Mouse (Mus musculus): ENCODE results near the gene Slc4a4. TPM values are rescaled to one million over a fixed set of nuclear protein-coding genes. Genes with fewer than 3 reads are reported as not detected.

Gene Slc4a4
- polyA plus RNA-seq, 1 experiment from 2014 or later = 6.2 TPM

DNA sequence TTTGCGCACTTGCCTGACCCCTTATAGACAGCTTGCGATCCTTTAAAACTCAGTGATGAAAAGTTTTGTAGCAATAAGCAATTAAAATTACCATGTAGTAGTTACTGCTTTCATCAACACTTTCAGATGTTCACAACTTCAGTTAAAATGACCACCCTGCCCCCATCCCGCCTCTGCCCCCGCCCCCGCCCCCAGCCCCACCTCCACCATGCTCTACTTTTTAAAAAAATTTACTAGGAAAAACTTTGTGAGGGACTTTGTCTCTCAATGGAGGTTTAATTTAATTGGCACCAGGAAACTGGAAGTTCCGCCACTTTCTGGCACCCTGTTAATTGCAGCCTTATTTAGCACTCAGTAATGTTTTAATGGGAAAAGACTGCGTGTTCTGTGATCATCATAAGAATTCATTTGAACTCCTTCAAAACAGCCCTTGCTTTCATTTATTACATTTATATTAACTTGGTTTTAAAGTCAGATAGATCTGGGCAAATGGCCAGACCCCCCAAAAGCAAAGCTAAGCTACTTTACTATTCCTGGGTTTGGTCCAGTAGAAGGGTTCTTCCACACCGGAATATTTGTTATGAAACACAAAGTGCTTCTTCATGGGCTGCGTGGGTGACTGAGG, 337.2 kb downstream of the Slc4a4 start:
- H3K4me2 ChIP-seq = no peak overlapping the region
- 74% methylated on average over 9 of the region's 9 CpGs for WGBS
- H3K4me1 ChIP-seq (replicated peaks) = no peaks in the 10 kb centered on the region
- H3K36me3 ChIP-seq = no peaks in the 10 kb centered on the region
- no peak overlapping the region for H3K27ac ChIP-seq (replicated peaks)
- no peak for ATAC-seq (ENCODE audit: low read depth)
- H3K9ac ChIP-seq = no peak overlapping the region
- H3K9me3 ChIP-seq = no peaks in the 10 kb centered on the region
- H3K27me3 ChIP-seq = no peaks in the 10 kb centered on the region
- no peak overlapping the region for H3K4me3 ChIP-seq

DNA sequence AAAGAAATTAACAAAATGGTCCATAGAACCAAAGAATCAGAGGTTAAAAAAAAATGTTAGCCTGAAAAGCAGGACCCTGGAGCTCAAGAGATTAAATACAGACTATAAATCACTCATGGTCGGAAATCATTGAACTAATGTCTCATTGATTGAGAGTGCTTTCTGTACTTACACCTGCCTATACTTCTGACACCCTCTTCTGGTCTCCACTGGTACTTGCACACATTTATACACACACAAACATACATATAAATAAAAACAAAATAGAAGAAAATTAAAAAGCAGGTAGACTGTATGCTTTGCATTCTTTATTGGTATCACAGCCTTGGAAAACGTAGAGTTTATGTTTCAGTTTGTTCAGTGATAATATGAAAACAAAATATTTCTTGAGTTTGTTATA, 341.3 kb downstream of the Slc4a4 start:
- Histone ChIP-seq H3K9ac (no peak overlapping the region), H3K27me3 (no peaks in the 10 kb centered on the region), H3K4me2 (no peak overlapping the region), H3K9me3 (no peaks in the 10 kb centered on the region), H3K4me3 (no peak overlapping the region), H3K36me3 (no peaks in the 10 kb centered on the region), H3K4me1 (replicated peaks) (no peaks in the 10 kb centered on the region), H3K27ac (replicated peaks) (no peak overlapping the region)
- ATAC-seq (ENCODE audit: low read depth) = no peak
- WGBS = 74% methylated on average over 2 of the region's 2 CpGs

DNA sequence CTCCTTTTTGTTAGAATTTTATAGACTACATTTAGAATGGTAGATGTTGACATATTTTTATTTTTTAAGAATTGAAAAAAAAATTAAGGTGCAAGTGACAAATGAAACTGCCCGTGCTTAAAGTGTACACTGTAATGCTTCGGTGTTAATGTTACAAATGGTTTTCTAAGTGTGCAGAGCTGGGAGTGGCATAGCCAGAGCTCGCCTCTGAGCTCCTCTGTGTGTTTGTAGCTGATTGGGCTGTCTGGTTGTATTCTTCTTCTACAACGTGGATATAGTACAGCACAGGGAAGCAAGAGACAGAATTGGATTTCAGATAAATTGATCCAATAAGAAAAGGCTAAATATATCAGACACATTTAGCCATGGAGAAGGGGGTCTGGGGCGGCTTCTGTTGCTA, 343.0 kb downstream of the Slc4a4 start:
- no peak overlapping the region for H3K4me3 ChIP-seq
- no peaks in the 10 kb centered on the region for H3K36me3 ChIP-seq
- H3K27ac ChIP-seq (replicated peaks) = no peak overlapping the region
- H3K4me1 ChIP-seq (replicated peaks) = no peaks in the 10 kb centered on the region
- ATAC-seq (ENCODE audit: low read depth) = no peak
- H3K4me2 ChIP-seq = no peak overlapping the region
- H3K27me3 ChIP-seq = no peaks in the 10 kb centered on the region
- no peak overlapping the region for H3K9ac ChIP-seq
- H3K9me3 ChIP-seq = no peaks in the 10 kb centered on the region
- 83% methylated on average over 5 of the region's 5 CpGs for WGBS

DNA sequence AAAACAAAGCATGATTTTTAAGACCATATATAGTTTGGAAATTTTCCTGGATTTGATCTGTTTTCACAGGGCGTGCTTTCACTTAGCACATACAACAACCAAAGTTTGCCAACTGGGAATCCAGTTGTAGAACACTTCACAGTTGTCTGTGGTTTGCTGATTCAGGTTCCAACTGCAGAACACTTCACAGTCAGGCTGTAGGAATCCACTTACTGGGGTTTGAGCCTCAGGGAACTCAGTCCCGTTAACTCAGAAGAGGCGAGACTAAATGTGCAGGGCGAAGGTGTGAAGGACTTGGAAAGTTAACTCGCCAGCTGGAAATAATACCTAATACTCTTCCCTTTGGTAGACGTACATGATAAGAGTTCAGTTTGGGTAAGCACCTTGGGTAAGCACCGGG, 345.7 kb downstream of the Slc4a4 start:
- WGBS = 89% methylated on average over 7 of the region's 7 CpGs
- H3K27me3 ChIP-seq = no peaks in the 10 kb centered on the region
- H3K4me1 ChIP-seq (replicated peaks) = no peaks in the 10 kb centered on the region
- no peak overlapping the region for H3K4me3 ChIP-seq
- no peak for ATAC-seq (ENCODE audit: low read depth)
- H3K4me2 ChIP-seq = no peak overlapping the region
- no peak overlapping the region for H3K27ac ChIP-seq (replicated peaks)
- H3K9me3 ChIP-seq = no peaks in the 10 kb centered on the region
- H3K36me3 ChIP-seq = no peaks in the 10 kb centered on the region
- H3K9ac ChIP-seq = no peak overlapping the region

DNA sequence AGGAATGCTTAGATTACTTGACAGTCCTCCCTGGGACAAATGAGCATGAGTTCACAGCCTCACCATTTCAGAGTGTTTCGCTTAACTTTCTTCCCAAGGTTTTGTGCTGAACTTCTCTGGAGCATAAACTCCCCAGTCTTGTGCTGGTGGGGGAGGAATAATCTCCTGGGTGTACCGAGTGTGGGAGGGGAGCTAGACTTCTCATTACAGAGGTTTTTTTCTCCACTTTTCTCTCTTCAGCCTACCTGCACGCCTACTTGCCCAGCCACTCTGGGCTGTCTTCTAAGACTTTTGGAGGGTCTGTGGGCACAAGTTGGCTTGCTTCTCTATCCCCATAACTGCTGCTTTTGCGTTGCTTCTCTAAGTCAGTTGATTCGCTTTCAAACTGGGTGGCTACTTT, 365.2 kb downstream of the Slc4a4 start:
- H3K4me3 ChIP-seq = no peak overlapping the region
- H3K27me3 ChIP-seq = no peaks in the 10 kb centered on the region
- no peak overlapping the region for H3K27ac ChIP-seq (replicated peaks)
- no peak overlapping the region for H3K4me2 ChIP-seq
- no peak for ATAC-seq (ENCODE audit: low read depth)
- H3K9me3 ChIP-seq = no peaks in the 10 kb centered on the region
- no peaks in the 10 kb centered on the region for H3K4me1 ChIP-seq (replicated peaks)
- H3K36me3 ChIP-seq = no peaks in the 10 kb centered on the region
- H3K9ac ChIP-seq = no peak overlapping the region
- WGBS = 89% methylated on average over 5 of the region's 5 CpGs

DNA sequence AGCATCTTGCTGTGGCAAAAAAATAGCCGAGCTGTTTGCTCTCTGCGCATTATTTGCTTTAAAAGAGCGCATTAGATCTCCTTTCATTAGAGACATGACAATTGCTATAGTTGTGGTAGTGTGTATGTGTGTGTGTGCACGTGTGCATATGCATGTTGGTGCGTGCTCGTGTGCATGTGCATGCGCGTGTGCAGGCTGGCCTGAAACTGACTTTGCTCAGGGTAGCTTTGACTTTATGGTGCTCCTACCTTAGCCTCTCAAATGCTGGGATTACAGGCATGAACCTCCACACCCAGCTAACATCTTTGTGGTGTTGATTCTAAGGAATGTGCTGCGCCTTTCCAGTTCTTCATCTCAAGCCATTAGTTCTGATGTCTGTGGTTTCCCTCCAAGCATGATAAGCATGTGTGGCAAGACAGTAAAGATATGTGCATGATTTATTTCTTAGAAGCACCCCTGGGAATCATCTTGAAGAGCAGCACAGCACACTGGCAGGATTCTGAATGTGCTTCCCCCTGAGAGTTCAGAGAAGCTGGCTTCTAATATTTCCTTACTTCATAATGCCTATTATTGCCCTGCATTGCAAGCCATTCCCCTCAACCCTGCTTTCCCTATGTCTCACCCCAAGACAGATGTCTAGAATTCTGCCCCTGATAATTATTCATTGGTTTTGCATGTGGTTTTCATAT, 373.3 kb downstream of the Slc4a4 start:
- H3K4me3 ChIP-seq = no peak overlapping the region
- peak overlapping the region; percentile 68 for H3K27ac ChIP-seq (replicated peaks)
- 87% methylated on average over 9 of the region's 9 CpGs for WGBS
- peak; percentile 80; the same call in 1 of the 2 replicates for ATAC-seq (ENCODE audit: low read depth)
- no peaks in the 10 kb centered on the region for H3K27me3 ChIP-seq
- no peak overlapping the region for H3K9ac ChIP-seq
- no peaks in the 10 kb centered on the region for H3K9me3 ChIP-seq
- H3K36me3 ChIP-seq = no peaks in the 10 kb centered on the region
- peaks cover 9% of the 10 kb centered on the region for H3K4me1 ChIP-seq (replicated peaks)
- H3K4me2 ChIP-seq = no peak overlapping the region

DNA sequence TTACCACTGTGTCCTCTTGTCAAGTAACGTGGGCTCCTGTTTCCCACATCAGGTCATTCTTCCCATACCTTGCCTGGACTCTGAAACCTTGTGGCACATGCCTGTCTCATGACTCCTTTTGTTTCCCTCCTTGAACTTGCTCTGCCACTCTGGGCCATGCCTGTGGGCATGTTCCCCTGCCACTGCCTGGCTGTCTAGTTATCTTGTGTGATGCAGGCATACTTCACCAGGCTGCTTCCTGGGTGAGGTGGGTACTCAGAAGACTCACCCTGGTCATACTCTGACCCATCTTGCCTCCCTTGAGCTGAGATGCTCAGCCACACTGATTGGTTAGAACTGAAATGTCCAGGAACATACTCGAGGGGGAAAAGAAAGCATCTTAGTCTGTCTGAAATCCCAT, 390.4 kb downstream of the Slc4a4 start:
- Histone ChIP-seq H3K27ac (replicated peaks) (no peak overlapping the region), H3K9me3 (no peaks in the 10 kb centered on the region), H3K4me2 (no peak overlapping the region), H3K4me3 (no peak overlapping the region), H3K9ac (no peak overlapping the region), H3K36me3 (no peaks in the 10 kb centered on the region), H3K27me3 (no peaks in the 10 kb centered on the region), H3K4me1 (replicated peaks) (no peaks in the 10 kb centered on the region)
- 70% methylated on average over 2 of the region's 2 CpGs for WGBS
- no peak for ATAC-seq (ENCODE audit: low read depth)

DNA sequence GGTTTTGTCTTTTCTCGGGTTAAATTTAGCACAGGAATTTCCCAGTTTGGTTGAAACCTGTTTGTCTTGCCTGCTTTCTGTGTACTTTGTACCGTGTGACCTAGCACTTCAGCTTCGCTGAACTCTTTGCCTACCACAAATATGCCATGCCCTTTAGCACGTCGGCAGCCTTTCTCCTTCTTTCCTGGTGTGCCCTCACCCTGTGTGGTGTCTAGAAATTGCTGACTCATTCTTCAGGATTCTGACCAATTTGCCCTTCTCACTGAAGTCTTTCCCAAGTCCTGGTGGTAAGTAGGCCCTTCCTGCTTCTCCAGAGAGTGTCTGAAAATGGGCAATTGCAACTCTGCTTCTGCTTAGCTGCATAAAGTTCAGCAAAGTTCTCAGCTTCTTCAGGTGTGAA, 391.0 kb downstream of the Slc4a4 start:
- no peak overlapping the region for H3K4me2 ChIP-seq
- H3K9ac ChIP-seq = no peak overlapping the region
- H3K9me3 ChIP-seq = no peaks in the 10 kb centered on the region
- no peaks in the 10 kb centered on the region for H3K27me3 ChIP-seq
- H3K4me3 ChIP-seq = no peak overlapping the region
- no peaks in the 10 kb centered on the region for H3K36me3 ChIP-seq
- no peaks in the 10 kb centered on the region for H3K4me1 ChIP-seq (replicated peaks)
- ATAC-seq (ENCODE audit: low read depth) = no peak
- WGBS = 78% methylated on average over 5 of the region's 5 CpGs
- H3K27ac ChIP-seq (replicated peaks) = no peak overlapping the region

DNA sequence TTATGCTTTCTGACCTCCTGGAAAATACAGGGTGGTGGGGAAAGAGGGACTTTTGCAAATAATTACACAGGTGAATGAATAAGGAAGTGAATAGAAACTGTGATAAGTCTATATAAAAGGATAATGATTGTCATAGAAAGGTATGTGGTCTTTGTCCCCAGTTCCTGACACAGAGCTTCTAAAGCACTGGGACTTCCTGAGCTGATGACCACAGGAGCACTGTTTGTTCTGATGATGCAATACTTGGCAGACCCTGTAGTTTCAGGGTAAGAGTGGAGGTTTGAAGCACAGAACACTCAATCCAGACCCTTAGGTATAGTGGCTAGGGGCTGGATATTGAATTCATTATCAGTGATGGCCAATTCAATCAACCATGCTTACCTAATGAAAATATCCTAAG, 391.7 kb downstream of the Slc4a4 start:
- Histone ChIP-seq H3K27ac (replicated peaks) (no peak overlapping the region), H3K9ac (no peak overlapping the region), H3K27me3 (no peaks in the 10 kb centered on the region), H3K36me3 (no peaks in the 10 kb centered on the region), H3K4me2 (no peak overlapping the region), H3K4me1 (replicated peaks) (no peaks in the 10 kb centered on the region), H3K9me3 (no peaks in the 10 kb centered on the region), H3K4me3 (no peak overlapping the region)
- no peak for ATAC-seq (ENCODE audit: low read depth)

DNA sequence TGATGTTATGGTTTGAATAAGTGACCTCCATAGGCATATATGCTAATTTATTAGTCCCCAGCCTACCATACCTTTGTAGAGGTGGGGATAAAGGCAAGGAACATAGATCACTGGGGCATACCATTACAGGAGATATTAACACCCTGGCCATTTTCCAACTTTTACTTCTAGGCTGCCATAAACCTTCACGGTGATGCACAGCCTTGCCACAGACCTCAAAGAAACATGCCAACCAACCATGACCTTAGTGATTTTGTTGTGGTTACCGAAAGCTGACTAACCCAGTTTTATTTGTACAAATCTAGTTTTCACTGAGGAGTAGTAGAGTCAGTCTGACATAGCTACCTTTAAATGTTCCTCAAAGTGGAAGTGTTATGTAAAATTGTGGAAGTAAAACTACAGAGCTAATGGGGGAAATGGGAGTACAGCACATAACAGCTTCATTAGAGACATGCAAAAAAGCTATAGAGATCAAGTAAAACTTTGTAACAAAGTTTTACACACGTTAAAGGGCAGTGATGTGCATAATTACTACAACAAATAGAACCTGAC, 393.8 kb downstream of the Slc4a4 start:
- 75% methylated on average over 3 of the region's 3 CpGs for WGBS
- Histone ChIP-seq H3K9ac (no peak overlapping the region), H3K4me1 (replicated peaks) (no peaks in the 10 kb centered on the region), H3K36me3 (no peaks in the 10 kb centered on the region), H3K4me2 (no peak overlapping the region), H3K9me3 (no peaks in the 10 kb centered on the region), H3K4me3 (no peak overlapping the region), H3K27ac (replicated peaks) (no peak overlapping the region), H3K27me3 (no peaks in the 10 kb centered on the region)
- ATAC-seq (ENCODE audit: low read depth) = peak; percentile 59; the same call in 1 of the 2 replicates
